Mouse (Mus musculus) erythroblast, embryonic 14.5 days (primary cell): ENCODE data around the gene Rab4a. TPM values are rescaled to one million over a fixed set of nuclear protein-coding genes. Genes with fewer than 3 reads are reported as not detected.

ENCODE experiments used
- H3K27me3 ChIP-seq: 2 replicates; pipeline ENCODE4 v1.6.1; 2012; ENCODE audit warnings: inconsistent platforms; ENCODE audit not compliant: control insufficient read depth
- H3K36me3 ChIP-seq: 2 replicates; pipeline ENCODE4 v1.6.1; 2012; ENCODE audit warnings: mild to moderate bottlenecking, inconsistent platforms; ENCODE audit not compliant: control insufficient read depth
- H3K4me1 ChIP-seq: 2 replicates; pipeline ENCODE4 v1.6.1; 2012; ENCODE audit warnings: inconsistent platforms; ENCODE audit not compliant: control insufficient read depth
- H3K4me3 ChIP-seq: replicated peaks from 2 replicates; pipeline ENCODE3; 2012; ENCODE audit warnings: moderate library complexity, mild to moderate bottlenecking, inconsistent platforms
- H3K9me3 ChIP-seq: 2 replicates; pipeline ENCODE4 v1.6.1; 2012; ENCODE audit warnings: low read length, inconsistent platforms, mixed read lengths; ENCODE audit not compliant: control insufficient read depth
- GATA1 ChIP-seq: IDR thresholded peaks from 2 replicates; pipeline ENCODE4 v1.6.1; 2012; ENCODE audit warnings: low read length, inconsistent platforms, mixed read lengths
- TAL1 ChIP-seq: IDR thresholded peaks from 3 replicates; pipeline ENCODE4 v1.6.1; 2012; ENCODE audit warnings: low read length, inconsistent platforms, mixed read lengths
- polyA plus RNA-seq: library from polyadenylated mRNA; stranded (reverse); fragments of >175 nt; gene quantifications from 2 replicates; pipeline ENCODE4 v1.2.3, GENCODE M21; 2012

Rab4a gene
- polyA plus RNA-seq, 1 experiment = 0.17 TPM

- H3K4me1 ChIP-seq = no peaks in the 10 kb centered on the region
- peaks cover 40% of the 10 kb centered on the region for H3K27me3 ChIP-seq
- TF ChIP-seq TAL1 (no peak), GATA1 (no peak)
- H3K36me3 ChIP-seq = no peaks in the 10 kb centered on the region
- no peak overlapping the region for H3K4me3 ChIP-seq
- no peaks in the 10 kb centered on the region for H3K9me3 ChIP-seq
Measured at GRCm38 (mm10) chr8:123882412-123882811, 76.6 kb downstream of the Rab4a start.

DNA sequence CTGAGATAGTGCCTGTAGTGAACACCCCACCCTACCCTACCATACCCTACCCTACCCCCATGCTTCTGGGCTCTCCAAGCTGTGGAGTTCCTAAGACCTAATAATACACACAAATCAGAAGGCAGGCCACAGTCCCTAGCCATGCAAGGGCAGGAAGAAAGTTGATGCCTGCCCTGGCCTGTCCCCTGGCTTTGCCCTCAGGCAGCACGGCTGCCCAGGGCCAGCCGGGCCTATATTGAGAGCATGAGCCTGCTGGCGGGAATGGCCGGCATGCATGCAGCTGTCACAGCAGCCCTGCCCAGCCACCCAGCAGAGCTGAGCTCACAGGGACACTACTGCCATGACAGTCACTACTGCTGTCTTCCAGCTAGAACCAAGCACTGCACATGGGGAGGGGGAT lies 77.3 kb downstream of the Rab4a start:
- H3K27me3 ChIP-seq = peaks cover 43% of the 10 kb centered on the region
- H3K4me1 ChIP-seq = no peaks in the 10 kb centered on the region
- H3K4me3 ChIP-seq = no peak overlapping the region

More for the DNA sequence above, 77.3 kb downstream of the Rab4a start:
- H3K9me3 ChIP-seq = no peaks in the 10 kb centered on the region
- H3K36me3 ChIP-seq = no peaks in the 10 kb centered on the region
- no peak for TF ChIP-seq TAL1
- TF ChIP-seq GATA1 = no peak

Other genes with a start within 250 kb of the Rab4a start
- not detected in 2 replicates for gene Rhou, start 152.1 kb upstream of the Rab4a start, polyA plus RNA-seq
- gene Ccsap, start 54.2 kb downstream of the Rab4a start, polyA plus RNA-seq = 0.98 and 1.0 TPM in 2 replicates
- 0.29 and 0.44 TPM in 2 replicates for gene Acta1, start 88.8 kb downstream of the Rab4a start, polyA plus RNA-seq
- 0.49 and 0.92 TPM in 2 replicates for gene Nup133, start 143.3 kb downstream of the Rab4a start, polyA plus RNA-seq
- 12.9 and 15.2 TPM in 2 replicates for gene Abcb10, start 177.1 kb downstream of the Rab4a start, polyA plus RNA-seq
- 1.8 TPM in 2 replicates for gene Taf5l, start 215.4 kb downstream of the Rab4a start, polyA plus RNA-seq
- 0.09 and 0.17 TPM in 2 replicates for gene Urb2, start 215.5 kb downstream of the Rab4a start, polyA plus RNA-seq